Mouse (Mus musculus) B cell, adult 67 days (primary cell): ENCODE results near the gene Evl. TPM values are rescaled to one million over a fixed set of nuclear protein-coding genes. Genes with fewer than 3 reads are reported as not detected.

Experiments used
- total RNA-seq, 2 experiments: library from RNA; stranded (reverse); gene quantifications; 4 replicates each; pipeline ENCODE4 v1.2.4; 2023

The Evl gene
- total RNA-seq, result 100 to 1,000 TPM; 439 to 466 TPM

GRCm38 (mm10) chr12:108554120-108554841, at the start of gene Evl:
TSS of gene Evl (plus strand) at chr12:108554720.

DNA sequence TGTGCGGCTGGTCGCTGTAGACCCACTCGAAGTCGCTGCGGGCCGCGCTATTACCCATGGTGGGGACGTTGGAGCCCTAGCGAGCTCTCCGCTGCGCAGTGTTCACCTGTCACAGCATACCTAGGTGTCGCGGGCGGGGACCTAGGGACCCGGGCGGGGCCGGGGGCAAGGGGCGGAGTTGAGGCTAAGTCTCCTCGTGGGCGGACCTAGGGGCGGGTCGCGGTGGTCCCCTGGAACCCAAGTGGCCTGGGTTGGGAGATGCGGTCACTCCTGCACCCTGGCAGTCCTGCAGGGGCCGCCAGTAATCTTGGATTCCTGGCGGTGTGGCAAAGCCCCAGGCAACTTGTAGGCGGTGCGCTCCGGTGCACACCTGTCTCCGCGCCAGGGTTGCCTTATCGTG, 147.7 kb downstream of the Evl start, which contains the start of gene Degs2:
Gene Degs2 (minus strand): TSS at position 131 of the 400 bp plus-strand sequence.

Other genes with a start within 250 kb of the Evl start
- not detected for gene Hhipl1, start 248.4 kb upstream of the Evl start, total RNA-seq
- gene Cyp46a1, start 220.3 kb upstream of the Evl start, total RNA-seq, result not detected
- gene Eml1, start 183.8 kb upstream of the Evl start, total RNA-seq, result not detected
- not detected for gene Degs2, start 147.6 kb downstream of the Evl start, total RNA-seq
- gene Yy1, start 238.3 kb downstream of the Evl start, total RNA-seq, result 10 to 100 TPM; 88.0 to 93.7 TPM